Mouse (Mus musculus) heart, embryonic 13.5 days (tissue): Measurements from ENCODE around the gene Cst12. TPM values are rescaled to one million over a fixed set of nuclear protein-coding genes. Genes with fewer than 3 reads are reported as not detected.

Source experiments
- ATAC-seq: fragments of 200-750 bp; cut with Nextera tagmentation; 2 replicates; pipeline ENCODE4 v1.8.0; 2017; ENCODE audit warnings: moderate TSS enrichment; ENCODE audit not compliant: insufficient number of reproducible peaks, low FRiP score, low TSS enrichment; ENCODE audit errors: extremely low read depth
- H3K27ac ChIP-seq: fragments of 300-500 bp; sonication (generic); replicated peaks from 2 replicates; pipeline ENCODE4 v1.5.1; 2015; ENCODE audit warnings: moderate library complexity, mild to moderate bottlenecking, inconsistent platforms
- H3K27me3 ChIP-seq: fragments of 300-500 bp; sonication (generic); replicated peaks from 2 replicates; pipeline ENCODE4 v1.6.1; 2015; ENCODE audit warnings: mild to moderate bottlenecking, inconsistent platforms
- H3K36me3 ChIP-seq: fragments of 300-500 bp; sonication (generic); 2 replicates; pipeline ENCODE4 v1.6.1; 2015; ENCODE audit warnings: mild to moderate bottlenecking, inconsistent platforms
- H3K4me1 ChIP-seq: fragments of 300-500 bp; sonication (generic); 2 replicates; pipeline ENCODE4 v1.6.1; 2015; ENCODE audit warnings: inconsistent platforms
- H3K4me2 ChIP-seq: fragments of 300-500 bp; sonication (generic); 2 replicates; pipeline ENCODE4 v1.6.1; 2015; ENCODE audit warnings: inconsistent platforms, mild to moderate bottlenecking, moderate library complexity
- H3K4me3 ChIP-seq: fragments of 300-500 bp; sonication (generic); 2 replicates; pipeline ENCODE4 v1.5.1; 2015; ENCODE audit warnings: moderate library complexity, mild to moderate bottlenecking, inconsistent platforms
- H3K9ac ChIP-seq: fragments of 300-500 bp; sonication (generic); 2 replicates; pipeline ENCODE4 v1.6.1; 2015; ENCODE audit warnings: inconsistent platforms, mild to moderate bottlenecking, moderate library complexity
- H3K9me3 ChIP-seq: fragments of 300-500 bp; sonication (generic); 2 replicates; pipeline ENCODE4 v1.6.1; 2016; ENCODE audit warnings: inconsistent platforms
- WGBS: fragments of 180-500 bp; shearing (Covaris S2); methylation state at CpG from one replicate; pipeline ENCODE4 v1.1.7; 2015; ENCODE audit warnings: mixed read lengths; 5-methylcytosine and 5-hydroxymethylcytosine counted together
- polyA plus RNA-seq: library from polyadenylated mRNA; unstranded; fragments of >200 nt; fragmentation: Nextera tagmentation; extraction: Ambion mirVana; gene quantifications from 2 replicates; pipeline ENCODE4 v1.2.1, GENCODE M21; 2015

The Cst12 gene
- polyA plus RNA-seq, 1 experiment from 2014 or later, result not detected

GRCm38 (mm10) chr2:148806696-148807095 lies 17.5 kb downstream of the Cst12 start:
- Histone ChIP-seq H3K4me1 (peaks cover 1% of the 10 kb centered on the region), H3K36me3 (no peaks in the 10 kb centered on the region), H3K27me3 (no peaks in the 10 kb centered on the region), H3K27ac (no peak overlapping the region), H3K9ac (no peak overlapping the region), H3K4me3 (no peak overlapping the region), H3K9me3 (no peaks in the 10 kb centered on the region), H3K4me2 (no peak overlapping the region)
- WGBS, result 71% methylated on average over 6 of the region's 6 CpGs
- ATAC-seq, result no peak

- no peak within 1 kb of the TSS for H3K4me2 ChIP-seq
- no peak within 1 kb of the TSS for H3K9ac ChIP-seq
- no peak within 1 kb of the TSS for H3K4me3 ChIP-seq
- H3K9me3 ChIP-seq, result no peaks in the 10 kb centered on the region
- ATAC-seq, result no peak
- H3K27ac ChIP-seq, result no peak within 1 kb of the TSS
- H3K36me3 ChIP-seq, result no peaks in the 10 kb centered on the region
- H3K4me1 ChIP-seq, result no peaks in the 10 kb centered on the region
- H3K27me3 ChIP-seq, result no peaks in the 10 kb centered on the region
Observed at GRCm38 (mm10) chr2:148819909-148820308, 30.7 kb downstream of the Cst12 start, which contains the start of gene Cst13. Cst13 (plus strand) TSS chr2:148820081.

- WGBS, result 35% methylated on average over 1 of the region's 1 CpGs
- no peaks in the 10 kb centered on the region for H3K9me3 ChIP-seq
- no peaks in the 10 kb centered on the region for H3K27me3 ChIP-seq
- no peak overlapping the region for H3K4me2 ChIP-seq
- no peak overlapping the region for H3K27ac ChIP-seq
- no peaks in the 10 kb centered on the region for H3K36me3 ChIP-seq
- H3K4me1 ChIP-seq, result no peaks in the 10 kb centered on the region
- ATAC-seq, result no peak
- no peak overlapping the region for H3K4me3 ChIP-seq
- H3K9ac ChIP-seq, result no peak overlapping the region
Observed at GRCm38 (mm10) chr2:148825986-148826385, 36.8 kb downstream of the Cst12 start.

GRCm38 (mm10) chr2:148834912-148835311 lies 45.8 kb downstream of the Cst12 start, which contains the start of gene Cst9:
Cst9 (plus strand) TSS chr2:148835147.
- no peak within 1 kb of the TSS for H3K9ac ChIP-seq
- no peaks in the 10 kb centered on the region for H3K4me1 ChIP-seq
- H3K36me3 ChIP-seq, result no peaks in the 10 kb centered on the region
- H3K27me3 ChIP-seq, result no peaks in the 10 kb centered on the region
- ATAC-seq, result no peak; the same call in 1 of the 2 replicates
- 52% methylated on average over 4 of the region's 4 CpGs for WGBS
- no peaks in the 10 kb centered on the region for H3K9me3 ChIP-seq
- no peak within 1 kb of the TSS for H3K4me3 ChIP-seq
- no peak within 1 kb of the TSS for H3K4me2 ChIP-seq
- no peak within 1 kb of the TSS for H3K27ac ChIP-seq

- H3K9ac ChIP-seq, result no peak overlapping the region
- H3K4me2 ChIP-seq, result no peak overlapping the region
- H3K9me3 ChIP-seq, result no peaks in the 10 kb centered on the region
- no peak for ATAC-seq
- H3K4me3 ChIP-seq, result no peak overlapping the region
- H3K36me3 ChIP-seq, result no peaks in the 10 kb centered on the region
- no peaks in the 10 kb centered on the region for H3K27me3 ChIP-seq
- H3K4me1 ChIP-seq, result no peaks in the 10 kb centered on the region
- WGBS, result 70% methylated on average over 5 of the region's 5 CpGs
- H3K27ac ChIP-seq, result no peak overlapping the region
Observed at GRCm38 (mm10) chr2:148838075-148838777, 49.1 kb downstream of the Cst12 start.

GRCm38 (mm10) chr2:148839224-148839623 lies 50.1 kb downstream of the Cst12 start:
- no peak overlapping the region for H3K4me2 ChIP-seq
- 49% methylated on average over 2 of the region's 2 CpGs for WGBS
- no peak for ATAC-seq
- H3K9me3 ChIP-seq, result no peaks in the 10 kb centered on the region
- no peaks in the 10 kb centered on the region for H3K36me3 ChIP-seq
- no peaks in the 10 kb centered on the region for H3K4me1 ChIP-seq
- no peak overlapping the region for H3K4me3 ChIP-seq
- H3K9ac ChIP-seq, result no peak overlapping the region
- H3K27ac ChIP-seq, result no peak overlapping the region
- H3K27me3 ChIP-seq, result no peaks in the 10 kb centered on the region

Other genes with a start within 250 kb of the Cst12 start
- gene Nxt1, start 116.8 kb upstream of the Cst12 start, polyA plus RNA-seq, result 50.4 and 55.5 TPM in 2 replicates
- 13.1 and 13.2 TPM in 2 replicates for gene Gzf1, start 108.3 kb upstream of the Cst12 start, polyA plus RNA-seq
- 2.2 and 2.4 TPM in 2 replicates for gene Napb, start 56.9 kb upstream of the Cst12 start, polyA plus RNA-seq
- not detected in 2 replicates for gene Cstl1, start 39.0 kb upstream of the Cst12 start, polyA plus RNA-seq
- not detected in 2 replicates for gene Cst11, start 17.9 kb upstream of the Cst12 start, polyA plus RNA-seq
- gene 8030411F24Rik, start 7.4 kb upstream of the Cst12 start, polyA plus RNA-seq, result not detected in 2 replicates
- not detected in 2 replicates for gene Cst8, start 9.4 kb downstream of the Cst12 start, polyA plus RNA-seq
- gene Cst13, start 30.7 kb downstream of the Cst12 start, polyA plus RNA-seq, result not detected in 2 replicates
- 3.3 and 3.9 TPM in 2 replicates for gene Cst9, start 45.8 kb downstream of the Cst12 start, polyA plus RNA-seq
- gene 9230104L09Rik, start 75.7 kb downstream of the Cst12 start, polyA plus RNA-seq, result 0.71 TPM in 1 of 2 replicates, not detected in the other
- gene Cst3, start 86.3 kb downstream of the Cst12 start, polyA plus RNA-seq, result 753 and 907 TPM in 2 replicates
- not detected in 2 replicates for gene Gm1330, start 213.9 kb downstream of the Cst12 start, polyA plus RNA-seq
- gene Gm10750, start 227.9 kb downstream of the Cst12 start, polyA plus RNA-seq, result not detected in 2 replicates